Mouse (Mus musculus) left cerebral cortex, postnatal 36 days (tissue): ENCODE measurements around the gene Calhm5. TPM values are rescaled to one million over a fixed set of nuclear protein-coding genes. Genes with fewer than 3 reads are reported as not detected.

ENCODE experiments used
- DNase-seq, 2 experiments: peaks; one replicate each; pipeline ENCODE4 v3.0.0; 2021 to 2022; ENCODE audit warnings: low spot score in 2 of 2, mixed read lengths in 1 of 2
- intact Hi-C: fragments of 180-260 bp; cut with DNase I; formaldehyde crosslinking; loops from one replicate; pipeline ENCODE4 v1.15.1; 2025
- total RNA-seq, 2 experiments: library from RNA; stranded (reverse); gene quantifications; 2 replicates each; pipeline ENCODE4 v1.2.3; 2021

Gene Calhm5
- 1 to 10 TPM; 2.7 to 3.0 TPM for total RNA-seq

GRCm38 (mm10) chr10:34096418-34096883 lies at the start of gene Calhm5:
Gene Calhm5 (minus strand): TSS chr10:34096519.
- peak; percentile 30 to 38 for DNase-seq
- intact Hi-C loops, result loop anchor here (2.0 to 5.0 kb wide), 2 partner anchors 60 to 186 kb away; partner anchors contain the start of genes Trappc3l and Tspyl1

GRCm38 (mm10) chr10:34141693-34142092 lies 45.4 kb upstream of the Calhm5 start:
- intact Hi-C loops, result no loop called here

GRCm38 (mm10) chr10:34139768-34140167 lies 43.4 kb upstream of the Calhm5 start:
- intact Hi-C loops, result no loop called here
- no peak for DNase-seq

More at GRCm38 (mm10) chr10:34141693-34142092, 45.4 kb upstream of the Calhm5 start:
- no peak for DNase-seq

GRCm38 (mm10) chr10:34138027-34138426 lies 41.7 kb upstream of the Calhm5 start:
- intact Hi-C loops, result no loop called here
- DNase-seq, result no peak

GRCm38 (mm10) chr10:34136432-34136831 lies 40.1 kb upstream of the Calhm5 start:
- intact Hi-C loops, result no loop called here
- DNase-seq, result no peak

- intact Hi-C loops, result no loop called here
- DNase-seq, result no peak
Measured at GRCm38 (mm10) chr10:34131356-34131755, 35.0 kb upstream of the Calhm5 start.

GRCm38 (mm10) chr10:34128391-34128790 lies 32.1 kb upstream of the Calhm5 start:
- intact Hi-C loops, result no loop called here
- DNase-seq, result no peak

GRCm38 (mm10) chr10:34127392-34128378 lies 31.4 kb upstream of the Calhm5 start, which contains the start of gene Calhm6:
Gene Calhm6 (minus strand): TSS chr10:34127984.
- DNase-seq, result peak; percentile 37 to 49
- intact Hi-C loops, result no loop called here

- no peak for DNase-seq
- intact Hi-C loops, result no loop called here
Measured at GRCm38 (mm10) chr10:34118421-34118820, 22.1 kb upstream of the Calhm5 start.

- no peak for DNase-seq
- intact Hi-C loops, result no loop called here
Measured at GRCm38 (mm10) chr10:34117770-34118169, 21.5 kb upstream of the Calhm5 start.

GRCm38 (mm10) chr10:34117131-34117530 lies 20.8 kb upstream of the Calhm5 start:
- intact Hi-C loops, result no loop called here
- DNase-seq, result no peak

GRCm38 (mm10) chr10:34111964-34112738 lies 15.8 kb upstream of the Calhm5 start:
- intact Hi-C loops, result no loop called here
- DNase-seq, result no peak

- no peak for DNase-seq
Measured at GRCm38 (mm10) chr10:34110863-34111465, 14.6 kb upstream of the Calhm5 start.

GRCm38 (mm10) chr10:34095964-34096363 lies 355 bp downstream of the Calhm5 start:
- intact Hi-C loops, result loop anchor here (2.0 to 5.0 kb wide), 2 partner anchors 59 to 186 kb away; partner anchors contain the start of genes Trappc3l and Tspyl1
- peak in 1 of 2 experiments; percentile 11 for DNase-seq

More at GRCm38 (mm10) chr10:34110863-34111465, 14.6 kb upstream of the Calhm5 start:
- intact Hi-C loops, result no loop called here

GRCm38 (mm10) chr10:34095147-34095546 lies 1.2 kb downstream of the Calhm5 start:
- no peak for DNase-seq
- intact Hi-C loops, result loop anchor here (5.0 kb wide), 1 partner anchor 187 kb away; the partner anchor contains the start of gene Tspyl1

- intact Hi-C loops, result no loop called here
- DNase-seq, result peak; percentile 38 to 43
Measured at GRCm38 (mm10) chr10:34091888-34092287, 4.4 kb downstream of the Calhm5 start.

- intact Hi-C loops, result no loop called here
- DNase-seq, result no peak
Measured at GRCm38 (mm10) chr10:34090481-34090880, 5.8 kb downstream of the Calhm5 start.

GRCm38 (mm10) chr10:34089517-34089916 lies 6.8 kb downstream of the Calhm5 start:
- no peak for DNase-seq
- intact Hi-C loops, result no loop called here

- intact Hi-C loops, result no loop called here
- DNase-seq, result no peak
Measured at GRCm38 (mm10) chr10:34088515-34088914, 7.8 kb downstream of the Calhm5 start.
